Mouse (Mus musculus): Measurements from ENCODE around the gene D630003M21Rik. TPM values are rescaled to one million over a fixed set of nuclear protein-coding genes. Genes with fewer than 3 reads are reported as not detected.

D630003M21Rik gene
- polyA plus RNA-seq, 1 experiment from 2014 or later = 5.3 TPM

- Histone ChIP-seq H3K9ac (no peak overlapping the region), H3K4me3 (no peak overlapping the region), H3K4me2 (no peak overlapping the region), H3K9me3 (no peaks in the 10 kb centered on the region), H3K36me3 (no peaks in the 10 kb centered on the region), H3K27ac (no peak overlapping the region), H3K27me3 (peaks cover 6% of the 10 kb centered on the region; the same call in 1 of the 2 replicates), H3K4me1 (peaks cover 31% of the 10 kb centered on the region)
- no peak for ATAC-seq (ENCODE audit: borderline replicate concordance, extremely low read depth, low FRiP score, low TSS enrichment)
- 51% methylated on average over 3 of the region's 3 CpGs for WGBS
These were observed 3.4 kb upstream of the D630003M21Rik start for GRCm38 (mm10) chr2:158232414-158232813.

- no peaks in the 10 kb centered on the region for H3K36me3 ChIP-seq
- H3K9ac ChIP-seq = no peak overlapping the region
- peak overlapping the region; percentile 29 for H3K4me2 ChIP-seq
- H3K27ac ChIP-seq = peak overlapping the region; percentile 82
- WGBS = 40% methylated on average over 5 of the region's 5 CpGs
- peaks cover 31% of the 10 kb centered on the region for H3K4me1 ChIP-seq
- no peak overlapping the region for H3K4me3 ChIP-seq
- H3K27me3 ChIP-seq = peaks cover 6% of the 10 kb centered on the region; the same call in 1 of the 2 replicates
- H3K9me3 ChIP-seq = no peaks in the 10 kb centered on the region
- ATAC-seq (ENCODE audit: borderline replicate concordance, extremely low read depth, low FRiP score, low TSS enrichment) = peak; percentile 25; the same call in 1 of the 2 replicates
These were observed 2.0 kb upstream of the D630003M21Rik start for GRCm38 (mm10) chr2:158231071-158231470.

- 36% methylated on average over 6 of the region's 6 CpGs for WGBS
- no peak for ATAC-seq (ENCODE audit: borderline replicate concordance, extremely low read depth, low FRiP score, low TSS enrichment)
- H3K27ac ChIP-seq = peak overlapping the region; percentile 82
These were observed 1.6 kb upstream of the D630003M21Rik start for GRCm38 (mm10) chr2:158230617-158231016.

GRCm38 (mm10) chr2:158229503-158229892 is 476 bp upstream of the D630003M21Rik start:
- ATAC-seq (ENCODE audit: borderline replicate concordance, extremely low read depth, low FRiP score, low TSS enrichment) = no peak
- H3K27ac ChIP-seq = peak overlapping the region; percentile 65

More at GRCm38 (mm10) chr2:158230617-158231016, 1.6 kb upstream of the D630003M21Rik start:
- Histone ChIP-seq H3K4me3 (no peak overlapping the region), H3K36me3 (no peaks in the 10 kb centered on the region), H3K9me3 (no peaks in the 10 kb centered on the region), H3K27me3 (peaks cover 6% of the 10 kb centered on the region; the same call in 1 of the 2 replicates), H3K9ac (no peak overlapping the region), H3K4me1 (peaks cover 31% of the 10 kb centered on the region), H3K4me2 (peak overlapping the region; percentile 29)

GRCm38 (mm10) chr2:158225301-158225700 is 3.7 kb downstream of the D630003M21Rik start:
- no peaks in the 10 kb centered on the region for H3K36me3 ChIP-seq
- H3K27me3 ChIP-seq = peaks cover 6% of the 10 kb centered on the region; the same call in 1 of the 2 replicates
- H3K4me2 ChIP-seq = no peak overlapping the region
- no peak for ATAC-seq (ENCODE audit: borderline replicate concordance, extremely low read depth, low FRiP score, low TSS enrichment)
- no peak overlapping the region for H3K27ac ChIP-seq
- 43% methylated on average over 5 of the region's 5 CpGs for WGBS
- H3K4me1 ChIP-seq = peaks cover 31% of the 10 kb centered on the region
- H3K9me3 ChIP-seq = no peaks in the 10 kb centered on the region
- no peak overlapping the region for H3K9ac ChIP-seq
- H3K4me3 ChIP-seq = no peak overlapping the region

More at GRCm38 (mm10) chr2:158229503-158229892, 476 bp upstream of the D630003M21Rik start:
- Histone ChIP-seq H3K4me2 (peak overlapping the region; percentile 95), H3K4me1 (peaks cover 31% of the 10 kb centered on the region), H3K4me3 (peak overlapping the region; percentile 47), H3K36me3 (no peaks in the 10 kb centered on the region), H3K27me3 (peaks cover 6% of the 10 kb centered on the region; the same call in 1 of the 2 replicates), H3K9ac (peak overlapping the region; percentile 37; the same call in 1 of the 2 replicates), H3K9me3 (no peaks in the 10 kb centered on the region)
- WGBS = 33% methylated on average over 7 of the region's 7 CpGs

- Histone ChIP-seq H3K4me1 (peaks cover 20% of the 10 kb centered on the region), H3K4me3 (no peak overlapping the region), H3K27ac (no peak overlapping the region), H3K36me3 (no peaks in the 10 kb centered on the region), H3K4me2 (no peak overlapping the region), H3K9ac (no peak overlapping the region), H3K9me3 (no peaks in the 10 kb centered on the region), H3K27me3 (no peaks in the 10 kb centered on the region)
- 61% methylated on average over 3 of the region's 3 CpGs for WGBS
- ATAC-seq (ENCODE audit: borderline replicate concordance, extremely low read depth, low FRiP score, low TSS enrichment) = no peak
These were observed 5.5 kb downstream of the D630003M21Rik start for GRCm38 (mm10) chr2:158223497-158223896.

GRCm38 (mm10) chr2:158222664-158223063 is 6.4 kb downstream of the D630003M21Rik start:
- Histone ChIP-seq H3K27ac (no peak overlapping the region), H3K27me3 (no peaks in the 10 kb centered on the region), H3K4me3 (no peak overlapping the region), H3K4me2 (no peak overlapping the region), H3K9ac (no peak overlapping the region), H3K36me3 (no peaks in the 10 kb centered on the region), H3K9me3 (no peaks in the 10 kb centered on the region), H3K4me1 (peaks cover 13% of the 10 kb centered on the region)
- WGBS = 22% methylated on average over 4 of the region's 4 CpGs
- 0 out of 2 replicates have a peak, but pooled peaks have one; percentile 31 for ATAC-seq (ENCODE audit: borderline replicate concordance, extremely low read depth, low FRiP score, low TSS enrichment)

- Histone ChIP-seq H3K36me3 (no peaks in the 10 kb centered on the region), H3K4me1 (peaks cover 12% of the 10 kb centered on the region), H3K9me3 (no peaks in the 10 kb centered on the region), H3K27me3 (no peaks in the 10 kb centered on the region), H3K4me2 (no peak overlapping the region), H3K9ac (no peak overlapping the region), H3K27ac (no peak overlapping the region), H3K4me3 (no peak overlapping the region)
- 84% methylated on average over 9 of the region's 9 CpGs for WGBS
- ATAC-seq (ENCODE audit: borderline replicate concordance, extremely low read depth, low FRiP score, low TSS enrichment) = no peak; the same call in 1 of the 2 replicates
These were observed 7.5 kb downstream of the D630003M21Rik start for GRCm38 (mm10) chr2:158221446-158222084.

GRCm38 (mm10) chr2:158219562-158219961 is 9.5 kb downstream of the D630003M21Rik start:
- Histone ChIP-seq H3K27me3 (no peaks in the 10 kb centered on the region), H3K4me1 (peaks cover 29% of the 10 kb centered on the region), H3K9me3 (no peaks in the 10 kb centered on the region), H3K4me2 (no peak overlapping the region), H3K36me3 (no peaks in the 10 kb centered on the region), H3K9ac (no peak overlapping the region), H3K27ac (no peak overlapping the region), H3K4me3 (no peak overlapping the region)
- 81% methylated on average over 2 of the region's 2 CpGs for WGBS
- ATAC-seq (ENCODE audit: borderline replicate concordance, extremely low read depth, low FRiP score, low TSS enrichment) = no peak

GRCm38 (mm10) chr2:158216510-158216909 is 12.5 kb downstream of the D630003M21Rik start:
- Histone ChIP-seq H3K27ac (peak overlapping the region; percentile 29; the same call in 1 of the 2 replicates), H3K9ac (no peak overlapping the region), H3K9me3 (no peaks in the 10 kb centered on the region), H3K4me2 (no peak overlapping the region), H3K4me3 (no peak overlapping the region), H3K4me1 (peaks cover 21% of the 10 kb centered on the region), H3K27me3 (no peaks in the 10 kb centered on the region), H3K36me3 (no peaks in the 10 kb centered on the region)
- WGBS = 83% methylated on average over 7 of the region's 8 CpGs
- no peak for ATAC-seq (ENCODE audit: borderline replicate concordance, extremely low read depth, low FRiP score, low TSS enrichment)

GRCm38 (mm10) chr2:158215283-158216117 is 13.5 kb downstream of the D630003M21Rik start:
- peak overlapping the region; percentile 18; the same call in 1 of the 2 replicates for H3K27ac ChIP-seq
- ATAC-seq (ENCODE audit: borderline replicate concordance, extremely low read depth, low FRiP score, low TSS enrichment) = peak; percentile 58; the same call in 1 of the 2 replicates

More at GRCm38 (mm10) chr2:158215283-158216117, 13.5 kb downstream of the D630003M21Rik start:
- Histone ChIP-seq H3K9me3 (no peaks in the 10 kb centered on the region), H3K4me3 (no peak overlapping the region), H3K27me3 (no peaks in the 10 kb centered on the region), H3K4me1 (peaks cover 26% of the 10 kb centered on the region), H3K36me3 (no peaks in the 10 kb centered on the region), H3K4me2 (no peak overlapping the region), H3K9ac (no peak overlapping the region)
- 35% methylated on average over 9 of the region's 9 CpGs for WGBS
